14 mouse cellular contexts compared by ENCODE assay signal in the genomic region with DNA sequence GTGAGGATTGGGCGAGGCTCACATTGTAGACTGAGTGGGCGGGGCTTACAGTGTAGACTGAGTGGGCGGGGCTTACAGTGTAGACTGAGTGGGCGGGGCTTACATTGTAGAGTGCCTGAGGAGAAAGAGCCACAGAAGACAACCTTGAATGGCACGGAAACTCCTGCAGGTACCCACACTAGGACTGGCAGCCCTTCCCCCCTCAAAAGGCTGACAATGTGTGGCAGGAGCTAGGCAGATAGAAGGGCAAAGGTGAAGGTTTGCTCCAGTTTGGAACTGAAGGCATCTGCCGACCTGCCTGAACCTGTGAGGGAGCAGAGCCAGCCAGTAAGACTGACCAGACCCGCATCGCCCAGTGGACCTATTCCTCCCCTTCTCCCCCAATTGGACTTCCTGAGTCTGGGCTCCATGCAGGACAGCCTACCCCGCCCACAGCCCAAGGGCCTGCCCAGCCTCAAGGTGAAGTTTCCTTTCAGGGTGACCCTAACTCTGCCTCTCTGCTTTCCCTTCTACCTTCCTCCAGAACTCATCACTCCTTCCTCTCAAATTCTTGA.
DNase-seq lines count a peak whose midpoint lies in the region; ATAC-seq and TF ChIP-seq lines count a peak whose summit lies in the region.
"Had no signal": no experiment of that assay in that cellular context is flagged by ENCODE, and none has a peak within 500 bp of the region (broad histone marks: within the 10 kb centered on the region; RNA-seq: fewer than 3 reads in every experiment).

No protein-coding gene starts in this region.

- ATAC-seq in forebrain, embryonic 11.5 days (replicated peaks; ENCODE audit: low FRiP score), result peak; percentile 16; the same call in 1 of the 2 replicates
- ATAC-seq in forebrain, postnatal 0 days, result no peak
- 0 out of 2 replicates have a peak, but pooled peaks have one; percentile 32 for ATAC-seq in midbrain, embryonic 12.5 days (ENCODE audit: low FRiP score, low read depth)
- no peak for ATAC-seq in midbrain, postnatal 0 days (ENCODE audit: low FRiP score)
- 0 out of 2 replicates have a peak, but pooled peaks have one; percentile 18 for ATAC-seq in common myeloid progenitor, adult 5-6 weeks (replicated peaks; ENCODE audit: low read depth, poor library complexity, severe bottlenecking)
- peak; percentile 12; the same call in 1 of the 2 replicates for ATAC-seq in midbrain, embryonic 16.5 days
- ATAC-seq: intestine, postnatal 0 days; Patski had no signal

- intact Hi-C loops in gastrocnemius, adult 2 months (cut with DNase I), result no loop called here

- DNase-seq in forebrain, embryonic 11.5 days (ENCODE audit: low spot score), result no peak
- no peak for DNase-seq in forebrain, postnatal 0 days
- DNase-seq in midbrain, postnatal 0 days (ENCODE audit: low spot score), result no peak
- no peak for DNase-seq in gastrocnemius, adult 2 months
- DNase-seq in layer of hippocampus, postnatal 14 days (ENCODE audit: low spot score in 2 of 2), result no peak
- DNase-seq: adrenal gland, postnatal 36 days; cerebellum, adult 2 months; lung, postnatal 36 days had no signal

- no peak overlapping the region for H3K27ac ChIP-seq in forebrain, embryonic 11.5 days (ENCODE audit: low read depth, low read length)
- no peak overlapping the region for H3K27ac ChIP-seq in forebrain, postnatal 0 days (ENCODE audit: low read depth, low read length)
- H3K27ac ChIP-seq in midbrain, embryonic 12.5 days (replicated peaks), result no peak overlapping the region
- H3K27ac ChIP-seq in midbrain, postnatal 0 days (ENCODE audit: low read depth, low read length), result no peak overlapping the region
- H3K27ac ChIP-seq in midbrain, embryonic 16.5 days (ENCODE audit: low read length), result no peak overlapping the region
- no peak overlapping the region for H3K27ac ChIP-seq in gastrocnemius, adult 2 months
- H3K27ac ChIP-seq: layer of hippocampus, adult 2 months had no signal

- H3K9ac ChIP-seq in forebrain, embryonic 11.5 days (ENCODE audit: low read length), result no peak overlapping the region
- no peak overlapping the region for H3K9ac ChIP-seq in forebrain, postnatal 0 days
- H3K9ac ChIP-seq in midbrain, embryonic 12.5 days (replicated peaks), result no peak overlapping the region
- no peak overlapping the region for H3K9ac ChIP-seq in midbrain, postnatal 0 days (replicated peaks; ENCODE audit: low read length, poor library complexity, severe bottlenecking)
- no peak overlapping the region for H3K9ac ChIP-seq in midbrain, embryonic 16.5 days (ENCODE audit: low read depth, low read length)

- 87% methylated on average over 9 of the region's 9 CpGs for WGBS in forebrain, embryonic 11.5 days
- WGBS in forebrain, postnatal 0 days, result 93% methylated on average over 9 of the region's 9 CpGs
- 85% methylated on average over 9 of the region's 9 CpGs for WGBS in midbrain, embryonic 12.5 days
- WGBS in midbrain, postnatal 0 days, result 93% methylated on average over 9 of the region's 9 CpGs
- 87% methylated on average over 9 of the region's 9 CpGs for WGBS in midbrain, embryonic 16.5 days

- H3K9me3 ChIP-seq in forebrain, embryonic 11.5 days (ENCODE audit: control insufficient read depth, low read length), result no peaks in the 10 kb centered on the region
- no peaks in the 10 kb centered on the region for H3K9me3 ChIP-seq in forebrain, postnatal 0 days (ENCODE audit: low read length)
- H3K9me3 ChIP-seq in midbrain, embryonic 12.5 days, result no peaks in the 10 kb centered on the region
- H3K9me3 ChIP-seq in midbrain, postnatal 0 days (ENCODE audit: low read length), result no peaks in the 10 kb centered on the region
- H3K9me3 ChIP-seq in midbrain, embryonic 16.5 days (replicated peaks; ENCODE audit: control insufficient read depth, low read length, poor library complexity, severe bottlenecking), result no peaks in the 10 kb centered on the region

- peaks cover 7% of the 10 kb centered on the region for H3K4me1 ChIP-seq in forebrain, embryonic 11.5 days (replicated peaks; ENCODE audit: control insufficient read depth, insufficient read depth, low read length)
- H3K4me1 ChIP-seq in forebrain, postnatal 0 days (ENCODE audit: insufficient read depth), result no peaks in the 10 kb centered on the region
- peaks cover 20% of the 10 kb centered on the region for H3K4me1 ChIP-seq in midbrain, embryonic 12.5 days
- no peaks in the 10 kb centered on the region for H3K4me1 ChIP-seq in midbrain, postnatal 0 days (ENCODE audit: insufficient read depth, low read length)
- peaks cover 6% of the 10 kb centered on the region for H3K4me1 ChIP-seq in midbrain, embryonic 16.5 days (ENCODE audit: control insufficient read depth, insufficient read depth, low read length)

- H3K4me3 ChIP-seq in forebrain, embryonic 11.5 days (ENCODE audit: low read depth, low read length), result no peak overlapping the region
- H3K4me3 ChIP-seq in forebrain, postnatal 0 days (ENCODE audit: low read depth, low read length), result no peak overlapping the region
- no peak overlapping the region for H3K4me3 ChIP-seq in midbrain, embryonic 12.5 days
- H3K4me3 ChIP-seq in midbrain, postnatal 0 days (ENCODE audit: low read depth, low read length), result no peak overlapping the region
- H3K4me3 ChIP-seq in midbrain, embryonic 16.5 days (ENCODE audit: low read depth, low read length), result no peak overlapping the region
- H3K4me3 ChIP-seq in gastrocnemius, adult 2 months, result no peak overlapping the region
- H3K4me3 ChIP-seq: layer of hippocampus, adult 2 months had no signal

- H3K27me3 ChIP-seq in forebrain, embryonic 11.5 days (ENCODE audit: control insufficient read depth, insufficient read depth, low read length), result no peaks in the 10 kb centered on the region
- no peaks in the 10 kb centered on the region; the same call in 1 of the 2 replicates for H3K27me3 ChIP-seq in forebrain, postnatal 0 days (ENCODE audit: insufficient read depth, low read length)
- H3K27me3 ChIP-seq in midbrain, embryonic 12.5 days, result peaks cover 20% of the 10 kb centered on the region; the same call in 1 of the 2 replicates
- H3K27me3 ChIP-seq in midbrain, postnatal 0 days (ENCODE audit: insufficient read depth, low read length), result no peaks in the 10 kb centered on the region
- H3K27me3 ChIP-seq in midbrain, embryonic 16.5 days (ENCODE audit: control insufficient read depth, insufficient read depth, low read depth, low read length), result no peaks in the 10 kb centered on the region

- no peak overlapping the region for H3K4me2 ChIP-seq in forebrain, embryonic 11.5 days (ENCODE audit: low read depth, low read length, severe bottlenecking)
- no peak overlapping the region for H3K4me2 ChIP-seq in forebrain, postnatal 0 days (ENCODE audit: low read depth)
- H3K4me2 ChIP-seq in midbrain, embryonic 12.5 days (replicated peaks), result no peak overlapping the region
- H3K4me2 ChIP-seq in midbrain, postnatal 0 days (ENCODE audit: low read depth, low read length, poor library complexity, severe bottlenecking), result no peak overlapping the region
- H3K4me2 ChIP-seq in midbrain, embryonic 16.5 days (ENCODE audit: low read length), result no peak overlapping the region

- no peak for TF ChIP-seq CTCF in forebrain, postnatal 0 days (IDR thresholded peaks at IDR 0.05; ENCODE audit: low read depth)
- TF ChIP-seq CTCF in midbrain, postnatal 0 days (IDR thresholded peaks at IDR 0.05), result no peak
- TF ChIP-seq CTCF in gastrocnemius, adult 2 months (IDR thresholded peaks at IDR 0.05), result no peak

- no peaks in the 10 kb centered on the region for H3K36me3 ChIP-seq in forebrain, embryonic 11.5 days (ENCODE audit: control insufficient read depth, insufficient read depth, low read length)
- no peaks in the 10 kb centered on the region for H3K36me3 ChIP-seq in forebrain, postnatal 0 days (ENCODE audit: insufficient read depth)
- no peaks in the 10 kb centered on the region for H3K36me3 ChIP-seq in midbrain, embryonic 12.5 days
- H3K36me3 ChIP-seq in midbrain, postnatal 0 days (ENCODE audit: insufficient read depth, low read length), result no peaks in the 10 kb centered on the region
- no peaks in the 10 kb centered on the region for H3K36me3 ChIP-seq in midbrain, embryonic 16.5 days (ENCODE audit: control insufficient read depth, insufficient read depth, low read length)

Comparison
In these comparisons a context has a peak if more than half of its experiments do, and no peak if none do; other contexts are left out.
1. ATAC-seq: peak in forebrain, embryonic 11.5 days (single experiment), midbrain, embryonic 12.5 days (single experiment), common myeloid progenitor, adult 5-6 weeks (single experiment) and midbrain, embryonic 16.5 days (single experiment); none in forebrain, postnatal 0 days (single experiment) and midbrain, postnatal 0 days (single experiment).